Mouse (Mus musculus) ES-E14 (cell line): ENCODE measurements around the gene Pms2.

Experiments
- MAFK ChIP-seq: IDR thresholded peaks from 2 replicates; pipeline ENCODE4 v1.6.1; 2014; ENCODE audit warnings: mild to moderate bottlenecking, low read depth, low read length, inconsistent platforms; ENCODE audit not compliant: insufficient read depth
- ZC3H11A ChIP-seq: IDR thresholded peaks from 2 replicates; pipeline ENCODE4 v1.6.1; 2012; ENCODE audit warnings: low read depth, mild to moderate bottlenecking, inconsistent platforms, low read length, borderline replicate concordance
- ZNF384 ChIP-seq: IDR thresholded peaks from 2 replicates; pipeline ENCODE4 v1.6.1; 2012; ENCODE audit warnings: low read depth, low read length, inconsistent platforms

GRCm38 (mm10) chr5:143936156-143936555 lies 26.4 kb downstream of the Pms2 start:
- no peak for TF ChIP-seq ZNF384
- TF ChIP-seq MAFK = no peak
- TF ChIP-seq ZC3H11A = no peak
